Mouse (Mus musculus) limb, embryonic 10.5 days (tissue): Measurements from ENCODE around the gene Coq8b. TPM values are rescaled to one million over a fixed set of nuclear protein-coding genes. Genes with fewer than 3 reads are reported as not detected.

Experiments
- DNase-seq: peaks from one replicate; pipeline ENCODE4 v3.0.0-alpha.2; 2017; ENCODE audit warnings: low spot score
- H3K27ac ChIP-seq: fragments of 300-500 bp; sonication (generic); 2 replicates; pipeline ENCODE4 v1.5.1; 2016; ENCODE audit warnings: mild to moderate bottlenecking
- H3K27me3 ChIP-seq: fragments of 300-500 bp; sonication (generic); 2 replicates; pipeline ENCODE4 v1.6.1; 2016; ENCODE audit warnings: low read depth, mild to moderate bottlenecking; ENCODE audit not compliant: poor library complexity, severe bottlenecking
- H3K36me3 ChIP-seq: fragments of 300-500 bp; sonication (generic); 2 replicates; pipeline ENCODE4 v1.6.1; 2016; ENCODE audit warnings: mild to moderate bottlenecking, moderate library complexity
- H3K4me1 ChIP-seq: fragments of 300-500 bp; sonication (generic); 2 replicates; pipeline ENCODE4 v1.6.1; 2016
- H3K4me3 ChIP-seq: fragments of 300-500 bp; sonication (generic); 2 replicates; pipeline ENCODE4 v1.5.1; 2016; ENCODE audit warnings: mild to moderate bottlenecking, moderate library complexity
- H3K9me3 ChIP-seq: fragments of 300-500 bp; sonication (generic); replicated peaks from 2 replicates; pipeline ENCODE4 v1.6.1; 2016; ENCODE audit warnings: mild to moderate bottlenecking
- WGBS: fragments of 180-500 bp; shearing (Covaris S2); methylation state at CpG from one replicate; pipeline ENCODE4 v1.1.7; 2016; 5-methylcytosine and 5-hydroxymethylcytosine counted together
- polyA plus RNA-seq: library from polyadenylated mRNA; unstranded; fragments of >200 nt; fragmentation: Nextera tagmentation; extraction: Ambion mirVana; gene quantifications from 2 replicates; pipeline ENCODE4 v1.2.1, GENCODE M21; 2016

The Coq8b gene
- polyA plus RNA-seq, 1 experiment from 2014 or later, result 16.3 TPM

DNA sequence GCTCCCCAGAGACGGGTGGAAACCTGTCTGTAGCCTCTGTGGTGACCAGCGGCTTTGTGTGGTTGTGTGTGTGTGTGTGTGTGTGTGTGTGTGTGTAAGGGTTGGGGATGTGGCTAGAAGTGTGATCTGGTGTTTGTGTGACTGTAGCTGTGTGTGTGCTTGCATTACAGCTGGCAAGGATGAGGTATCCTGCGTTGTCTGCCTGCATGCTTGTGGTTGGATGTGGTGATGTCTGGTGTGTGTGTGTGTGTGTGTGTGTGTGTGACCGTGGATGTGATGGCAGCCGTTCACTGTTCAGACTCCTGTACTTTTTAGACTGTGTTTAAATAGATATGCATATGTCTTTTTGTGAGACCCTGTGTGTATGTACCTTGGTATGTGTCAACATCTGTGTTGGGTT lies 26.9 kb downstream of the Coq8b start:
- no peak for DNase-seq
- Histone ChIP-seq H3K27me3 (peaks cover 17% of the 10 kb centered on the region; the same call in 1 of the 2 replicates), H3K4me3 (peak overlapping the region; percentile 87), H3K36me3 (peaks cover 31% of the 10 kb centered on the region), H3K9me3 (no peaks in the 10 kb centered on the region), H3K27ac (peak overlapping the region; percentile 94), H3K4me1 (peaks cover 40% of the 10 kb centered on the region)
- WGBS, result 57% methylated on average over 5 of the region's 5 CpGs

DNA sequence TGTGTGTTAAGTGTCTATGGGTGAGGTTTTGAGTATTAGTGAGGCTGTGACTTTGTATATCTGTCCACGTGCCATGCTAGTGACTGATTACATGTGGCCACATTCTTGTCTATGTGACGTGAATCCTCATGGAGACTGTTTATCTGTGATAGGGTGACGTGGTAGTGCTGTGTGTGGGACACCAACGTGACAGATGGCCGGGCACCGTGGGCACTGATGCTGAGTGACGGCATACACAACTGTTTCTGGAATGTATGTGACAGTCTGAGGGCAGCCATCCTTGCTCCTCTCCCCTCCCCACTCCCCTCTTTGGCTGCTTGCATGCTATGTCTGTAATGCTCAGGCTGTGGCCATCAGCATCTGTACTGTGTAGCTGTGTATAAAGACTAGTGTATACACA lies 28.0 kb downstream of the Coq8b start:
- no peak overlapping the region for H3K4me3 ChIP-seq
- H3K27me3 ChIP-seq, result peaks cover 17% of the 10 kb centered on the region; the same call in 1 of the 2 replicates
- no peak for DNase-seq
- H3K4me1 ChIP-seq, result peaks cover 40% of the 10 kb centered on the region
- no peak overlapping the region for H3K27ac ChIP-seq
- 90% methylated on average over 7 of the region's 7 CpGs for WGBS
- H3K9me3 ChIP-seq, result no peaks in the 10 kb centered on the region
- H3K36me3 ChIP-seq, result peaks cover 36% of the 10 kb centered on the region

DNA sequence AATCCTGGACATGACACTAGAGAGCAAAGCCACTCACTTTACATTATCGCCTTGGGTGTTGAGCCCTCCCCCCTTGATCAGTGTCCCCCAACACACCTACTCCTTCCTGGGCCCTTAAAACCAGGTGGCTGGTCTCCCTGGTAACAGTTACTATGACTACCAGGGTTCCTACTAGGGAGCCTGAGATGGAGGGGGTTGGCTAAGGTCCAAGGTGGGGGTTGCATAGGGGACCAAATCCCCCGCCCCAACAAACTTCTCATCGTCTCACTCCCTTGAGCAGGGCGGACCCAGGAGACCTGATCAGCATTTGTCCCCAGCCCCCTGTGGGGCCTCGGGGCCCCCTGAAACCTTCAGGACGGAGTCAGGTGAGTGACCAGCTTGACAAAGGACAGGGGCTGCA lies 29.1 kb downstream of the Coq8b start:
- Histone ChIP-seq H3K36me3 (peaks cover 36% of the 10 kb centered on the region), H3K4me3 (no peak overlapping the region)

DNA sequence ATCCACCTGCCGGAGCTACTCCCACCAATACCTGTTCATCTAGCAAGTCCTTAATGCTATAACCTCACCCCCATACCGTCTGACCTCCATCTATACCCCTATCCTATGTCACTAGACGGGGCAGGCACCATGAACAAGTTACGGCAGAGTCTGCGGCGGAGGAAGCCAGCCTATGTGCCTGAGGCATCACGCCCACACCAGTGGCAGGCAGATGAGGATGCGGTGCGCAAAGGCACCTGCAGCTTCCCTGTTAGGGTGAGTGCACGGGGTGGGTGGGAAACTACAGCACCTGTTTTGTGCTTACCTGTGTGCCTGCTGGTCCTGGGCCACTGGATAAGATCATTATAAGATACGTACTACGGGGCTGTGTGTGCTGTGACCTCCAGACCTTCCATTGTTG lies 31.9 kb downstream of the Coq8b start:
- DNase-seq, result no peak
- Histone ChIP-seq H3K4me3 (no peak overlapping the region), H3K4me1 (peaks cover 17% of the 10 kb centered on the region), H3K27me3 (no peaks in the 10 kb centered on the region), H3K9me3 (no peaks in the 10 kb centered on the region), H3K36me3 (peaks cover 63% of the 10 kb centered on the region), H3K27ac (no peak overlapping the region)
- WGBS, result 86% methylated on average over 12 of the region's 12 CpGs

More for the DNA sequence above, 29.1 kb downstream of the Coq8b start:
- Histone ChIP-seq H3K9me3 (no peaks in the 10 kb centered on the region), H3K27ac (no peak overlapping the region), H3K4me1 (peaks cover 43% of the 10 kb centered on the region), H3K27me3 (peaks cover 9% of the 10 kb centered on the region; the same call in 1 of the 2 replicates)
- WGBS, result 88% methylated on average over 6 of the region's 6 CpGs
- no peak for DNase-seq

DNA sequence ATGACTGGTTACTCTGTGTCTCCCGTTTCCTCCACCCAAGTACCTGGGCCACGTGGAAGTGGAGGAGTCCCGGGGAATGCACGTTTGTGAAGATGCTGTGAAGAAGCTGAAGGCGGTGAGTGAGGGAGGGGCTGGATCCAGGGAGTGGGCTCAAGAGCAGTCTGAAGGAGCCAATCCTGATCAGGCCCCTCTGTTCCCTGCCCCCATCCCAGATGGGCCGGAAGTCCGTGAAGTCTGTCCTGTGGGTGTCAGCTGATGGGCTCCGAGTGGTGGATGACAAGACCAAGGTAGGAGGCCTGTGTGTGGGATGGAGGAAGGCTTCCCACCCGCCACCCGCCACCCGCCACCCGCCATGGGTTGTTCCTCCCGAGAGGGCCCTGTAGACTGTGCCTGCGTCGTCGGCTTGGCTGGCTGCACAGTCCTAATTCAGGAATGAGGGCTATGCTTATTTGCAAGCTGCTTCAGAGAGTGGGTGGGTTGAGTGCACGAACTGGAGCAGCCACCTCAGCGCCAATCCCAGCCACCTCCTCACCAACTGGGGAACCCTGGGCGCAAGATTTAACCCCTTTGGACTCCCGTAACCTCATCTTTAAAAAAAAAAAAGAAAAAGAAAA lies 33.8 kb downstream of the Coq8b start:
- no peak for DNase-seq
- Histone ChIP-seq H3K27me3 (no peaks in the 10 kb centered on the region), H3K9me3 (no peaks in the 10 kb centered on the region), H3K27ac (no peak overlapping the region), H3K4me1 (peaks cover 11% of the 10 kb centered on the region), H3K4me3 (no peak overlapping the region), H3K36me3 (peaks cover 79% of the 10 kb centered on the region)
- WGBS, result 67% methylated on average over 20 of the region's 20 CpGs

DNA sequence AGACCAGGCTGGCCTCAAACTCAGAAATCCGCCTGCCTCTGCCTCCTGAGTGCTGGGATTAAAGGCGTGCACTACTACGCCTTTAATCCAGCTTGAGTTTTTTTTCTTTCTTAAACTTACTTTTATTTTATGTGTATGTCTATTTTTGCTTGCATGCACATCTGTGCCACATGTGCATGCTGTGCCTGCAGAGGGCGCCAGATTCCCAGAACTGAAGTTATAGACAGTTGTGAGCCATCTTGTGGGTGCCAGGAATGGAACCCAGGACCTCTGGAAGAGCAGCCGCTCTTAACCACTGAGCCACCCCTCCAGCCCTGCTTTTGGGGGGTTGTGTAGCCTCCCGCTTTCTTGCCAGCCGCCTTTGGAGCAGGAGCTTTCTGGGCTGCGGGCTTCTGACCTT lies 38.6 kb downstream of the Coq8b start:
- Histone ChIP-seq H3K27me3 (no peaks in the 10 kb centered on the region), H3K27ac (no peak overlapping the region), H3K36me3 (peaks cover 68% of the 10 kb centered on the region), H3K4me1 (peaks cover 3% of the 10 kb centered on the region), H3K4me3 (no peak overlapping the region), H3K9me3 (no peaks in the 10 kb centered on the region)
- 89% methylated on average over 8 of the region's 8 CpGs for WGBS
- no peak for DNase-seq

DNA sequence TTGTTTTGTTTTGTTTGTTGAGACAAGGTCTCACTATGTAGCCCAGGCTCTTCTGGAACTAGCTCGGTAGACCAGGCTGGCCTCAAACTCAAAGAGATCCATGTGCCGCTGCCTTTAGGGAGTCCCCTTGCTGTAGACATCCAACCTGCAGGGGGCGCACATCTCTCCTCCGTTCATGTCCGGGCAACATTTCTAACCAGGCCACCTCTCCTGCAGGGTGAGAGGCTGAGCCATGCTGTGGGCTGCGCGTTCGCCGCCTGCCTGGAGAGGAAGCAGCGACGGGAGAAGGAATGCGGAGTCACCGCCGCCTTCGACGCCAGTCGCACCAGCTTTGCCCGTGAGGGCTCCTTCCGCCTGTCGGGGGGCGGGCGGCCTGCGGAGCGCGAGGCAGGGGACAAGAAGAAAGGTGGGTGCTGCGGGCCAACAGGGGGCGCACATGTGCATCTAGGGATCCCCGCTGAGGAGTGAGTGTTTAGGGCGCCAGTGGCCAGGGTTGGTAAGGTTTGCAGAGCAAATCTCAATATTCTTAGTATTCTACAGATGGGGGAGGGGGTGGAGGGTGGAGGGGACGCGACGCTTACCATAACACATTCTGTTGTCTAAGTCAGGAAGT lies 41.0 kb downstream of the Coq8b start:
- 46% methylated on average over 32 of the region's 32 CpGs for WGBS
- H3K36me3 ChIP-seq, result peaks cover 71% of the 10 kb centered on the region
- H3K4me3 ChIP-seq, result peak overlapping the region; percentile 23; the same call in 1 of the 2 replicates
- no peaks in the 10 kb centered on the region for H3K27me3 ChIP-seq
- H3K9me3 ChIP-seq, result no peaks in the 10 kb centered on the region
- H3K4me1 ChIP-seq, result no peaks in the 10 kb centered on the region
- peak; percentile 73 for DNase-seq
- no peak overlapping the region for H3K27ac ChIP-seq

DNA sequence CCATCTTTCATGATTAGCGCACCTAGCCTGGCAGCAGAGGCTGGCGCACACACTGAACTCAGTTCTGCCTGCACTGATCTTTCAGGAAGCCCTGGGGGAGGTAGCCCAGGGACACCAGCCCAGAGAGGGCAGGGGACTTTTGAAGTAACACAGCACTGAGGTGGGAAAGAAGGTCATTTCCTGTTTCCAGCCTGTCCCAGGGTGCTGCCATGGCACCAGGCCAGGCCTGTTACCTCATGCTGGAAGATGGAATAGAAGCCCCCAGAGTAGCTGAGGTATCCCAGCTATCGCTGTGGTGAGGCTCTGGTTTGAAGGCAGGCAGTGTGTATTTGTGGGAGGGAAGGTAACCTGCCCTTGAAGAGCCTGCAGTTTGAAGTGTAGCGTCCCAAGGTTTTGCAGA lies 42.1 kb downstream of the Coq8b start:
- peaks cover 70% of the 10 kb centered on the region for H3K36me3 ChIP-seq

DNA sequence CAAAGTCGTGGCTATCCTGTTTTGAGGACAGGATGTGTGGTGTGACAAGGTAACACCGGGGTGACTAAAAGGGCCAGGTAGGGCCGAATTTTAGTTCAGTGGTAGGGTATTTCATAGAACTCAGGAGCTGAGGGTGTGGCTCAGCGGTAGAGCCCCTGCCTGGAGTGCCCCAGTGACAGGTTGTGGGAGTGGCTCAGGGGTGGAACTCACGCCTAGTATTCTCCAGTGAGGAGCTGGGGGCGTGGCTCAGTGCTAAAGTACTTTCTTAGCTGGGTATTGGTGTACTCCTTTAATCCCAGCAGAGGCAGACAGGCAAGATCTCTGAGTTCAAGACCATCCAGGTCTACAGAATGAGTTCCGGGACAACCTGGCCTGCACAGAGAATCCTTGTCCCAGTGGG lies 43.2 kb downstream of the Coq8b start:
- Histone ChIP-seq H3K36me3 (peaks cover 68% of the 10 kb centered on the region), H3K4me1 (no peaks in the 10 kb centered on the region), H3K4me3 (no peak overlapping the region), H3K27me3 (no peaks in the 10 kb centered on the region), H3K27ac (no peak overlapping the region), H3K9me3 (no peaks in the 10 kb centered on the region)
- 65% methylated on average over 7 of the region's 7 CpGs for WGBS
- no peak for DNase-seq

More for the DNA sequence above, 42.1 kb downstream of the Coq8b start:
- 87% methylated on average over 4 of the region's 4 CpGs for WGBS
- H3K9me3 ChIP-seq, result no peaks in the 10 kb centered on the region
- no peak overlapping the region for H3K27ac ChIP-seq
- H3K4me1 ChIP-seq, result no peaks in the 10 kb centered on the region
- H3K4me3 ChIP-seq, result no peak overlapping the region
- H3K27me3 ChIP-seq, result no peaks in the 10 kb centered on the region
- no peak for DNase-seq

DNA sequence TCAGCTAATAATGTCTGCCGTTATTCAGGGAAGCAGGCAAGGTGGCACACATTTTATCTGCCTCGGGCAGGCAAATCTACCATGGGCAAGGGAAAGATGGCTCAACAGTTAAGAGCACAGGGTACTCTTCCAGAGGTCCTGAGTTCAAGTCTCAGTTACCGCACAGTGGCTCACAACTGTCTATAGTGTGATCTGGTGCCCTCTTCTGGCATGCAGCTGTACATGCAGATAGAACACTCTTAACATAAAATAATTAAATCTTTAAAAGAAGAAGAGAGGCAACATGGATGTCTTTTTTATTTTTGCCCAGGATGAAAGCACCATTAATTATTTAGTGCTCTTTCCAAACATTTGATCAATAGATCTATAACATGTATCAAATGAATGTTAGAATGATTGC lies 44.4 kb downstream of the Coq8b start:
- Histone ChIP-seq H3K4me1 (no peaks in the 10 kb centered on the region; the same call in 1 of the 2 replicates), H3K36me3 (peaks cover 68% of the 10 kb centered on the region), H3K27me3 (no peaks in the 10 kb centered on the region), H3K27ac (no peak overlapping the region), H3K9me3 (no peaks in the 10 kb centered on the region), H3K4me3 (no peak overlapping the region)
- DNase-seq, result no peak
- 93% methylated on average over 3 of the region's 3 CpGs for WGBS

DNA sequence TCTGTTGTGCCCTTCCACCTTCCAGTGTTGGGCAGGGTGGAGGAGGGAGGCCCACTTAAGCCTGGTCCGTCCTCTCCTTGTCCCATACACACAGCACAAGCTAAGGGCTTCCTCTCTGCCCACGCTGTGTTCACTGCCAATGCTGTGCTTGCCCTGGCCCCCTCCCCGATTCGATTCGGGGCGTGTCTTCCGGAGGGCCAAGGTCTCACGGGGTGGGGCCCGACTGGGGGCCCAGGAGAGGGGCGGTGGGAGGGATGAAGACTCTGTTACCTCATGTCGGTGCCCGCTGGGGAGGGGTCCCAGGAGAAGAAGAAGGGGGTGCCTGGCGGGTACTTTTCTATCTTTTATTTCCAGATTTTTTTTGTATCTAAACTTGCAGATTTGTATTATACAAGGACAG lies 48.9 kb downstream of the Coq8b start:
- Histone ChIP-seq H3K36me3 (peaks cover 44% of the 10 kb centered on the region), H3K4me3 (no peak overlapping the region), H3K27me3 (peaks cover 21% of the 10 kb centered on the region), H3K4me1 (peaks cover 11% of the 10 kb centered on the region), H3K9me3 (no peaks in the 10 kb centered on the region), H3K27ac (no peak overlapping the region)
- 65% methylated on average over 13 of the region's 13 CpGs for WGBS
- no peak for DNase-seq

DNA sequence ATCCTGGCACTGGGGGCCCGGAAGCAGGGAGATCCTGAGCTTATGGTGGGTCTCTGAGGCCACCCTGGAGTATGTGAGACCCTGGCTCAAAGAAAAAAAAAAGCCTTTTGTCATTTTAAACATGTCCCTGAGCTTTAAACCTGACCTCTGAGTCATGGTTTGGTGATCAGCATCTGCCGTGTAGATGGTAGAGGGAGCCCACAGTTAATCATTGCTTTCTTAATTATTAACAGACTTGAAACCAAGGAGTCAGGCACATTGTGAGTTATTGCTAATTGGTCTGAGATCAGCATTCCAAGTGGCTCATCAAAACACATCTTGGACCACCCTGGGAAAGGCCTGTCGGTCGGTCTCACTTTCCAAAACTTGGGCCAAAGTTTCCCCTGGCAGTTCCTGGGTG lies 49.4 kb downstream of the Coq8b start:
- Histone ChIP-seq H3K4me3 (no peak overlapping the region), H3K36me3 (peaks cover 39% of the 10 kb centered on the region), H3K9me3 (no peaks in the 10 kb centered on the region), H3K27ac (no peak overlapping the region), H3K27me3 (peaks cover 23% of the 10 kb centered on the region), H3K4me1 (peaks cover 11% of the 10 kb centered on the region)
- DNase-seq, result no peak
- 63% methylated on average over 4 of the region's 4 CpGs for WGBS

DNA sequence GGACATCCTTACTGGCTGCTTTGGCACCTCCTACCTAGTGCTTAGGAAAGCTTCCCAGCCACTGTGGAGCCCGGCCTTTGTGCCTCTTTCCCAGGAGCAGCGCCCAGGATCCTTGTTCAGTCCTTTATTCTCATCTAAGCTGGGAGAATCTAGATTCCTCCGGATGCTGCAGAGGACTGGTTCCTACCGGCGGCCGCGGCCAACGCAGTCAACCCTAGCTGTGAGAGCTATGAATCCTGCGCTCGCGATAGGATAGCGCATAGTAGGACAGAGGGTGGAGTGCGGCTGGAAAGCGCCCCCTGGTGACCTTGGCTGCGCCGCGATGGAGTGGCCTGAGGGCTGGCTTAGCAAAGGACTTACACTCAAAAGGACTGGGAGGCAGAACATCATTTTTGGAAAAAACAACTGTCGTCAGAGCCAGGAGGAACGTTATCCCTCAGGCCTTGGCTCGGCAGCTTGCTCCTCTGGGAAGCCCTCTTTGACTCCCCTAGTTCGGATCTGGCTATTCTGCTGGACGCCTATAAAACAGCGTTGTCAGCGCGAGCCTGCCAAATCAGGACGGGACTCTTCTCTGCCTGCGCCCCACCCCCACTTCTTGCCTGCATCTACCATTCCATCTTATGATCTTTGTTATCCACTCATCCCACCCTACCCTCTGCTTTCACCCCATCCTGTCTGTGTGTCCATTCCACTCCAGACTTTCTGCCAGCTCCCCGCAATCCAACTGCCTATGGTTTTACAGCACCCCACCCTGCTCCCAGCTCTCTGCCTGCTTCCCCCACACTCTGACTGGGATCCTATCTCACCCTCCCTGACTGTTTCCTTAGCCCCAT lies 52.3 kb downstream of the Coq8b start:
- H3K27ac ChIP-seq, result peak overlapping the region; percentile 53; the same call in 1 of the 2 replicates
- H3K36me3 ChIP-seq, result peaks cover 15% of the 10 kb centered on the region
- H3K9me3 ChIP-seq, result no peaks in the 10 kb centered on the region
- peak; percentile 57 for DNase-seq
- H3K4me3 ChIP-seq, result peak overlapping the region; percentile 36
- peaks cover 11% of the 10 kb centered on the region for H3K4me1 ChIP-seq
- 1% methylated on average over 28 of the region's 28 CpGs for WGBS
- H3K27me3 ChIP-seq, result peaks cover 23% of the 10 kb centered on the region
